Mouse (Mus musculus): ENCODE measurements around the gene Gnmt.
A peak's percentile ranks its signal among the peaks of the same experiment; 100 is the strongest.

Gene Gnmt

GRCm38 (mm10) chr17:46741305-46741704, 12.3 kb upstream of the Gnmt start:
- DNase-seq = no peak

DNA sequence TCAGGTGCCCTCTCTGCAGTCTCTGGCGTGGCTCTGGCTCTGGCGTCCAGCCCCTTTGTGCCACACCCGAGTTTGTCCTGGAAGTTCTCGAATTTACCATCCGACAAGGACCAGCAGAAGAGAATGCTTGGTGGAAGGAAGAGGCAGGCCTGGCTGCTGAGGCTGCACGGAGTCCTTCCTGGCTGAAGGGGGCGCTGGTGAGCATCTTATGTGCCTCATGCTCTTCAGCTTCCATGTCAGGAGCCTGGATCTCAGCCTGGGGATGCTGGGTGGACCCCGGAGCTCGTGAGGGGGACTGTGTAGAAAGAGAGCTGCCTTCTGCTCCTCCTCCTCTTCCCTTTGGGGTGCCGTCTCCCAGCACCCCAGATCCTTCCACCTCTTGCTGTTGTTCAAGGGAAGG, 7.2 kb upstream of the Gnmt start:
- DNase-seq = peak; percentile 43

DNA sequence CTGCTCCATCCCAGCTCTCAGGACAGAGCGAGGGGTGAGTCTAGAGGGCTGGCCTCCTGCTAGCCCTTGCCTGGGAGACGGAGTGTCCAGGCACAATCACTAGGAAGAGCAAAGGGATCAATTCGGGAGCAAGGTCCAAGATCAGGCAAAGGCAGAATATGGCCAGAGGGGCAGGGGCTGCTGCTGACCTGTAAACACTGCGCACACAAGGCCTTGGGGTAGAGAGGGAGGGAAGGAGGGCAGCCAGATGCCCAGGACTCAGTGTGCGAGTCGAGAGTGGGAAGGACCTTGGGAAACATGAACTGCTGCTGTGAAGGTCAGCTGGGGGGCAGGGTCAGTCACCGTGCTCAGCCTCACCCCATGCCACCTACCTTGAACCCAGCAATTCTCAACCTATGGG, 6.3 kb upstream of the Gnmt start:
- DNase-seq = no peak

DNA sequence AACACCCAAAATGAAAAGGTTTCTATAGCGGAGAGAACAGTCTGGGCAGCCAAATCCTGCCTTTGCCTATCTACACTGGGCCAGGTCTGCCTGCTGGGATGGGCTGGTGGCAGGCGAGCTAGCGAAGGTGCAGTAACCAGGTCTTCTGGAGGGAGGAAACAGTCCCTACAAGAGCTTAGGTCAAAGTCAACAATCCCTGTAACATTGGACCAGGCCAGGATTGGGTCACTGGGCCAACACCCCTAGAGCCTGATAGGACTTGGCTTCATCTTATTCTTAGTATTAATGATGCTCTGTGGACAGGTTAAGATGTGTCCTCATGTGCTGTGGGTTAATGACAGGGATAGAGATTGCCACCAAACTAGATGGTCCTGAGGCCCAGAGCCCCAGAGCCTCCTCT, 5.1 kb upstream of the Gnmt start:
- no peak for DNase-seq

GRCm38 (mm10) chr17:46728496-46728895, 472 bp downstream of the Gnmt start:
- no peak for DNase-seq

DNA sequence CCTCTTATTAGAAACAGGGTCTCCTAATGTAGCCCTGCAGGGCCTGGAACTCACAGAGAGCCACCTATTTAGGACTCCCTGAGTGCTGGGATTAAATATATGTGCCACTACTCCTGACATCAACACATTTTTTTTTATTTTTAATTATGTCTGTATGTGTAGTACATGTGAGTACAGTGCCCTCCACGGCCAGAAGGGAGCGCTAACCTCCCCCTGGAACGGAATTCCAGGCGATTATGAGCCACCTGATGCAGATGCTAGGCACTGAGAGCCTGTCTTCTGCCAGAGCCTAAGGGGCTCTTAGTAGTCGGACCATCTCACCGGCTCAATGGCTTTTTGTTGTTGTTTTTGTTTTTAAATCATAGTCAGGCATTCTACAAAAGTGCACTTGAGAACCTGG, 947 bp downstream of the Gnmt start:
- peak; percentile 46 for DNase-seq

- DNase-seq = no peak
These were observed 1.7 kb downstream of the Gnmt start for GRCm38 (mm10) chr17:46727271-46727670.

- DNase-seq = no peak
These were observed 3.0 kb downstream of the Gnmt start for GRCm38 (mm10) chr17:46725731-46726645.

DNA sequence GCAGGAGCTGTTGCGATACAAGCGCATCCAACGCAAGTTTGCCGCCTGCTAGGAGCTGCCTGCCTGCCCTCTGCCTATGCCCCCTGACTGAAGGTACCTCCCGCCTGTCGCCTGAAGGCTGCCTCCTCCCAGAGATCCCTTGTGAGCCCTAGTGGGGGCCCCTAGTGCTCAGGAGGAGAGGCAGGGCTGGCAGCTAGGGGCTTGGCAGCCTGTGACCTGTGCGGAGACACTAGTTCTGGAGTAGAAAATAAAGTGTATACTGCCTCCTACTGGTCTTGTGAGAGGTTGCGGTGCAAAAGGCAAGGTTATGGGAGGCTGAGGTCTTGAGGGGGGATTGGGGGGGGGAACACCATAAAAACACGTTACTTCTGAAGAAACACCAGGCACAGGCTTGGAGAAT, 3.7 kb downstream of the Gnmt start:
- DNase-seq = peak; percentile 64

- no peak for DNase-seq
These were observed 4.4 kb downstream of the Gnmt start for GRCm38 (mm10) chr17:46724477-46725084.

- DNase-seq = no peak
These were observed 7.9 kb downstream of the Gnmt start for GRCm38 (mm10) chr17:46721077-46721476.

DNA sequence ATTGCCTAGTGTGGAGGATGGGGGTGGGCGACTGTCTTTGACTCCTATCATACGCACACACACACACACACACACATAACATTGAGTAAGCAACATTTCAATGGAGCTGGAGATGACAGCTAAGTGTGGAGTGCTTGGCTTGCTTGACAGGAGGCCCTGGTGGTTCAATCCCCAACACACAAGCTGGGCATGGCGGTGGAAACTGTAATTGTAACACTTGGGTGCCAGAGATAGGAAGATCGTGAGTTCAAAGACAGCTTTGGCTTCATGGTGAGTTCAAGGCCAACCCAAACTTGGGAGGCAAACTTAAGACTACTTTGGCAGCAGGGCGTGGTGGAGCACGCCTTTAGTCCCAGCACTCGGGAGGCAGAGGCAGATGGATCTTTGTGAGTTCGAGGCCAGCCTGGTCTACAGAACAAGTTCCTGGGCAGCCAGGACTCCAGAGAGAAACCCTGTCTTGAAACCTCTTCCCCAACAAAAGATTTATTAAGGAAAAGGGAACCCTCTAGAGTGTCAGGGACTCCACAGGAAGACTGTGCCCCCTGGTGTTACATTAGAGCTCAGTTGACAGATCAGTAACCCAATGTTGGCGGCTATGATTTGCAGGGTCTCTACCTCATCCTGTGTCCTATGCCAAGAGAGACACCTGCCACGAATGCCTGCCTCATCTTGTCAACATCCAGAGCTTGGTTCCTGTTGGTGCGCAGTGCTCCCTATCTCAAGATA, 14.0 kb downstream of the Gnmt start:
- DNase-seq = no peak

DNA sequence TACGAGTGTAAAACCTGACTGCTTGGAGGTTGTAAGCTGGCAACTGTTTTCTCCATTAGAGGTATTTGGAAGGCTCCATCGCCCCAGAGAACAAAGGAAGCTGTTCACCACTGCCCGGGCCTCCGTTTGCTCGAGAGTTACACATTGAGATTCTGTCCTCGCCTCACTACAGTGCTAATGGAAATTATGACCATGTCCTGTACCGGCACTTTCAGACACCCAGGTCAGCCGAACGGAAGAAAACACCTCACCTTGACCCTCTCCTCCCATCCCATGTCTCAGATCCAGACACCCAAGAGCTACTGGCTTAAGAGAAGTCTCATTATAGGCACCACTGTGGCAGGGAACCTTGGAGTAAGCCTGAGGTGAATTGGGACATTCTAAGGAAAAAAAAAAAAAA, 15.1 kb downstream of the Gnmt start:
- DNase-seq = no peak

GRCm38 (mm10) chr17:46712442-46712841, 16.5 kb downstream of the Gnmt start:
- no peak for DNase-seq

- peak; percentile 65 for DNase-seq
These were observed 17.2 kb downstream of the Gnmt start for GRCm38 (mm10) chr17:46711612-46712271.

DNA sequence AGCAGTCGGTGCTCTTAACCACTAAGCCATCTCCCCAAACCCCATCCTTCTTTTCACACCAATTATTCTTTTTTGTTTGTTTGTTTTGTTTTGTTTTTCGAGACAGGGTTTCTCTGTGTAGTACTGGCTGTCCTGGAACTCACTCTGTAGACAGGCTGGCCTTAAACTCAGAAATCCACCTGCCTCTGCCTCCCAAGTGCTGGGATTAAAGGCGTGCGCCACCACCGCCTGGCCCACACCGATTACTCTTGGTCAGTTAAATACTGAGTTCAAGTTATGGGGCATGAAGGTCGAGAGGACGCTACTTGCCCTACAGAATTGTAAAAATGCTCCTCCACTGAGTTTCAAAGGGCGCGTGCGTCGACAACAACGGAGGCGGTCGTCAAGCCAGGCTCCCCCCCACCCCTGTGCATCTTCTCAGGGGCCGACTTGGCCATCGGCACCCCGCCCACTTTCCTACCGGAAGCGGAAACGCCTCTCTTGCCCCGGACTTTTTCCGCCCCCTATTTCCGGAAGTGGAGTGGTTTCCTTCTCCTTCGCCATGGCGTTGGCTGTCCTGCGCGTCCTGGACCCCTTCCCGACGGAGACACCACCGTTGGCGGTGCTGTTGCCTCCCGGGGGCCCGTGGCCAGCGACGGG, 17.9 kb downstream of the Gnmt start, which contains the start of gene Pex6:
Pex6 (plus strand) TSS at position 505 of the 639 bp plus-strand sequence.
- peak; percentile 97 for DNase-seq

GRCm38 (mm10) chr17:46706375-46707089, 22.4 kb downstream of the Gnmt start:
- peak; percentile 38 for DNase-seq

DNA sequence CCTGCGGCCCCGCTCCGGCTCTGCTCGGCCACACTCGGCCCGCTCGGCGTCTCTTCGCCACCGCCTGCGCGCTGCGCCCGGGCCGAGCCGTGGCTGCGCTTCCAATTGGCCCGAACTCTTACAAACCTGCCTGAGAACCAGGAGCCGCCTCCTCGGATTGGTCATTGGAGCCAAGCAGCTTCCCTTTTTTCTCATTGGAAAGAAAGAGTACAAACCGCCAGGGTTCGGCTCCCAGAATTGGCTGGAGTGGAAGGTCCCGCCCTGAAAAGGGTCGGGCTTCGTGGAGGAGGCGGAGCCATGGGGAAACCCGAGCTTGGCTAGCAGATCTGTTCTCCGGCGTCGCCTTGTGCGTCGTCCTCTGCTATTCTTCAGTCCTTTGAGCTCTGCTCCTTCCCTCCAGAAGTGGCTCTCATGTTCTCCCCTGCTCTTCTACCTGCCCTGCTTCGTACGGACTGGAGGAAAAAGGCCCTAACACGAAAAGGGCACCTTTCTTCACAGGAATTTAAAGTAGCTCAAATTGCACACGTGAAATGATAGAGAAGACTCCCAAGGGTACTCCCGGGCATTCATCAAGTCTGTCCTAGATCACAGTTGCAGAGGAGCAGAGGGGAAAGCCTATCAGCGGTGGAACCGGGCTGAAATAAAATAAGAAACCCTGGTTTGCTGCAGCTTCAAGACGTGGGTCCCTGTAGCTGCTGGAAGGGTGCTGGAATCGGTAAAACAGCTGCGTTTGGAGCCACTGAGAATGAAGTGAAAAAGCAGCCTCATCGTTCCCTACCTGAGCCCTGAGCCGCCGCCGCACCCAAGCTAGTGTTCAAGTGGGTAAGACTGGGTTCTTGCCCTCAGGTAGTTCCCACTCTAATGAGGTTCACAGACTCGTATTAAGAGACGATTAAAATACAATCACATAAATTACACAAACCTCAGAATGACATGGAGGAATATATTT, 23.8 kb downstream of the Gnmt start, which contains the start of gene Ppp2r5d:
Ppp2r5d (minus strand) TSS at position 225 of the 949 bp plus-strand sequence.
- peak; percentile 99 for DNase-seq

DNA sequence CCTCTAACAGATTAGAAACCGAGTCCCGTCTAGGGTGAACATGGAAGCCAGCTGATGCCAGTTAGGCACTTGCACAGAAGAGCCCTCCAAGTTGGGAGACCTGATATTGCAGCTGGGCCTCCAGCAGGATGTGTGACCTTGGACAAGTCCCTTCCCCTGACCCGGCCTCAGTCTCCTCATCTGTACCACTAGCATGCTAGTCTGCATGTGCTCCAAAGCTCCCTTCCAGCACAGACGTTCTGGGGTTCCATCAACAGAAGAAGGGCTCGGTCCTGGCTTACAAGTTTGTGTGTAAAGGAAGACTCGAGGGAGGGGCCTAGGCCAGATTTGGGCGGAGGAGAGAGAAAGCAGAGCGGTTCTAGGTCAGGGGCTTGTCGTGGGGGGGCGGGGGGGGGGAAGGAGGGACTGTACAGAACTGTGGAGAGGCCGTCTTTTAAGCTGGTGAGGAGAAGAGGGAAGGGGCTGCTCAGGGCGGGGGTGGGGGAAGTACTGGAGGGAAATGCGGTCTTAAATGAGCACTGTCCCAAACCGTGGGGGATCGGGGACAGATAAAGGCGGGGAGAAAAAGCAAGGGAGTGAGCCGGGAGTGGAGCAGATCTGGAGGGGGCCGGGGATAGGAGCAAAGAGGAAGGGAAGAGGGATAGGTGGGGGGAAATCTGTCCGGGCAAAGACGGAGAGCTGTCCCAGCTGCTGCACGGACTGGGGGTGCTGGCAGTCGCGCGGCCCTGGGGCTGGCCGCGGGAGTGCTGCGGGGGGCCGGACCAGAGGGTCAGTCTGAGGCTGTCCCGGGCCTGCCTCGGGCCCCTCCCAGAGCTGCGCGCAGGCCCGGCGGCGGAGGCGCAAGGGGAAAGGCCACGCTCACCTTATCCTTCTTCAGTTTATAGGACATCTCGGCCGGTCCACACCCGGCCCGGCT, 24.7 kb downstream of the Gnmt start:
- DNase-seq = peak; percentile 40

All from lung, postnatal 10 days (tissue).